Mouse (Mus musculus): ENCODE measurements around the gene Mrgpra1. TPM values are rescaled to one million over a fixed set of nuclear protein-coding genes. Genes with fewer than 3 reads are reported as not detected.

The Mrgpra1 gene
- total RNA-seq (2023; ENCODE audit: inconsistent age) = not detected in 4 replicates

DNA sequence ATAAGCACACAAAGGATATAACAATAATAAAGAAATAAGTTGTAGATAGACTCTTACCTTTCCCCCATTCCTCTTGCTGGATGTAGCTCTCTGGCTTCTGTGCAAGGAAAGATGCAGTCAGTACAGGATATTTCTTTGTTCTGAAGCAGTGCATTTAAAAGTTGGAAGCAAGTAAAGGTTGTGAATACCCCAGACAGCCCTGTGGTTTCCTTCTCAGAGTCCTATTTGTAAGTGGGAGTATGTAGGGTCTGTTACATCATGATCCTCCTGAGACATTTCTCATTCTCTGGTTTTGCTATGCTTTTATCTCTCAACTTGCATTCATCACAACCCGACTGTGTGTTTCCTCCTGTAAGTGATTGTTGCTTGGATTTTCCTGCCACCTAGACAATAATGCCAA, at the start of gene Mrgpra1:
Mrgpra1 (minus strand) TSS at position 101 of the 400 bp plus-strand sequence.

Other genes starting within 250 kb of the Mrgpra1 start
- gene Ptpn5, start 220.6 kb downstream of the Mrgpra1 start, total RNA-seq (2023; ENCODE audit: inconsistent age) = 0.19 to 0.55 TPM in 2 of 4 replicates, not detected in the others
- not detected in 4 replicates for gene Mrgpra6, start 149.3 kb downstream of the Mrgpra1 start, total RNA-seq (2023; ENCODE audit: inconsistent age)
- gene Mrgpra9, start 101.4 kb downstream of the Mrgpra1 start, total RNA-seq (2023; ENCODE audit: inconsistent age) = not detected in 4 replicates
- not detected in 4 replicates for gene Mrgpra2a, start 97.9 kb upstream of the Mrgpra1 start, total RNA-seq (2023; ENCODE audit: inconsistent age)
- not detected in 4 replicates for gene Mrgpra2b, start 174.6 kb upstream of the Mrgpra1 start, total RNA-seq (2023; ENCODE audit: inconsistent age)
- not detected in 4 replicates for gene Mrgpra3, start 247.1 kb upstream of the Mrgpra1 start, total RNA-seq (2023; ENCODE audit: inconsistent age)

Measured in B cell, adult (primary cell).